Mouse (Mus musculus): ENCODE measurements at regions not wholly inside any gene's neighbourhood (a gene's known extent, or its start where the extent isn't known, plus 50 kb on each side); places are given as distances from the start of the nearest gene placed in this dataset.

DNA sequence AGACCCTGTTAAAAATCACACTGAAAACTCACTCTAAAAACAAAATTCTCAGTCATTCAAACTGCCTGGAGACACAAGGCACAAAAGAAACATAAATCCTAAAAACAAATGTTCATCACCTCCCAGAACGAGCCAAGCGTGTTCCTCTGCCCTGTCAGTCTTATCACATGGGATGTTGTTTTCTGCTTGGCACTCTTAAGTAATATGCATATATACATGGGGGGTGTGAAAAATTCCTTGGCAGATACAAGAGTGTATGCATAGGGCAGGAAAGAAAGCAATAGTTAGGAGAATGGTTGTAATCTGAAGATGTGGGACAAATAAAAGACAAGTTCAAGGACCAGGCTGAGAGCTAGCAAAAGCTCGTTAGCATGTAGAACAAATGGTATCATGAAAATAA lies 179.4 kb downstream of the Qdpr start:
- no peak for DNase-seq (ENCODE audit: low spot score)

DNA sequence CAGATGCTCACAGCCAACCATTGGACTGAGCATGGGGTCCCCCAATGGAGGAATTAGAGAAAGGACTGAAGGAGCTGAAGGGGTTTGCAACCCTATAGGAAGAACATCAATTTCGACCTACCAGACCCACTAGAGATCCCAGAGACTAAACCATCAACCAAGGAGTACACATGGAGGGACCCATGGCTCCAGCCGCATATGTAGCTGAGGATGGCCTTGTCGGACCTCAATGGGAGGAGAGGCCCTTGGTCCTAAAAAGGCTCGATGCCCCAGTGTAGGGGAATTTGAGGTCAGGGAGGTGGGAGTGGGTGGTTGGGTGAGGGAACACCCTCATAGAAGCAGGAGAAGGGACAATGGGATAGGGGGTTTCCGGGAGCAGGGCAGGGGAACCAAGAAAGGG lies 180.6 kb downstream of the Qdpr start:
- no peak for DNase-seq (ENCODE audit: low spot score)

DNA sequence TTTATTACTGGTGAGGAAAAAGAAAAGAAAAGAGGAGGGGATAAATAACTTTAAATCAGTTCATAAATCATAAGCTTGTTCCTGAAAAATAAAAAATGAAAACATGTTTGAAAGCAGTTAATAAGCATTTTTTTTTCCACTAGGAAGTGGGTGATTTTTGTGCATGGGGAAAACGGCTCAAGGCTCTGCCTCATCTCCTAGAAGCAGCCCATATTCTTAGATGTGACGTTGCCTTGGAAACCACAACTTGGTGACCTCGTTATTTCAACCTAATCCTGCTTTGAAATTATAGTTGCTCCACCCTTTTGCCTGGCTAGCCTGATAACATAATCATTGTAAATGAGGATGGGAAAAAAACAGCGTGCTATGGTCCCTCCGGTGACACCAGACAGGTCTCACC lies 183.1 kb downstream of the Qdpr start:
- DNase-seq (ENCODE audit: low spot score): no peak

DNA sequence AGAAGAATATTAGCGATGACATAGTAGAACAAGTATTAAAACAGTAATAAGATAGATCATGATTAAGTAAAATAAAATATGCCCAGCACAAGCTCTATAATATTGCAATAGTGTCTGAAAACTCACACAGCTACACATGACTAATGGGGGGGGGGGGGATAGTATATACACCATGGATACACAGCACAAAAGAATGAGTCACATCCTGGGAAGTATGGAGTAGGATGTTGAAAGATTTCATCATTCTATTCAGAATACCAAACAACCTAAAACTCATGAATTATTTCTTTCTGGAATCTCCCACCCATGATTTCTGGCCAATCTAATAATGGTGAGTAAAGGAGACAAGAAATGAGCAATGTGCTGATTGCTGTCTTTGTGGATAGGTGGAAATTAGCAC lies 191.6 kb downstream of the Qdpr start:
- DNase-seq (ENCODE audit: low spot score): no peak

DNA sequence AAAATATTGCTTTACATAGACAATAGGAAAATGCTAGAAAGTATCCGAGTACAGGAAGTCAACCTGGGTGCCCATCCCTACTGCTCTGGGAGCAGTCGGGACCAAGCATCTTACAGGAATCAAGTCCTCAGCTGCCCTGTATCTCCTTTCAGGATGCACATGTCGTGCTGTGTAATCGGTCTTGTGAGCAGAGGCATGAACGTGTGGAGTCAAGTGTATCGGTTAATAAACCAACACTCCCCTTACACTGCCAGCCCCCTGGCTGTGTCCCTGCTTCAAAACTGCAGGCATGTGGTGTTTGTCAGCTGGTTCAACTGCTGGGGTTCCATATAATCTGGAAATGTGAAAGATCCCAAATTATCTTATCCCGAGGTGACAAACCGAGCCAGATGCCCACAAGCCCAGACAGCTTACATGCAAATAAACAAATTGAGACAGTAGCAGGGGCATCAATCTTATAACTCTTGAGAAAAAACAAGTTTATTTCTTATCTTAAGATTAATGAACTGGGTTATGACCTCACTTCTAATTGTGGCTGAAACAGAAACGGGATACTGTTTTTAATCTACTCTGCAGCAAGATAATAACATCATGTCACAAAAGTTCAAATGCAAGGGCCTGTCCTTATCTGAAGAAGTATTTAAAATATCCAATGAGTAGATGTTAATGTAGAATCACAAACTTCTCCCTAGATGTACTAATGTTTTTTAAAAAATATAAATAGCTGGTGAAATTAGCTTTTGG lies 193.6 kb downstream of the Qdpr start:
- no peak for DNase-seq (ENCODE audit: low spot score)

DNA sequence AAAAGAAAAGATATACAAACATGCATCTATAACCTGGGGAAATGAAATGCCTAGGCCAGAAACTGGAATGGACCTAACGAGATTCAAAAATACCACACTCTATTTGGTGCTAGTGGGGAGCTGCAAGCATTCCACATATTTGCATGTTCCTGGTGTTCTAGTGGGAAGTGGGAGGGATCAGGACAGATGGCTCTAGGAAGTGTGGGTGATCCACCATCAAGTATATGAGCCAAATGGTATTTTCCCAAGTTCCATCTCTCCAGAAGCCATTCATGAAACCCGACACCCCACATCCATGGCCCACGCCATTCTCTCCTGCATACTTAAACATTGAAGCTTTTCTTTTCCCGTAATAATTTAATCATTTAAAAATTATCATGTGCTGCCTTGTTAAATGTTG lies 218.2 kb downstream of the Qdpr start:
- no peak for DNase-seq (ENCODE audit: low spot score)

DNA sequence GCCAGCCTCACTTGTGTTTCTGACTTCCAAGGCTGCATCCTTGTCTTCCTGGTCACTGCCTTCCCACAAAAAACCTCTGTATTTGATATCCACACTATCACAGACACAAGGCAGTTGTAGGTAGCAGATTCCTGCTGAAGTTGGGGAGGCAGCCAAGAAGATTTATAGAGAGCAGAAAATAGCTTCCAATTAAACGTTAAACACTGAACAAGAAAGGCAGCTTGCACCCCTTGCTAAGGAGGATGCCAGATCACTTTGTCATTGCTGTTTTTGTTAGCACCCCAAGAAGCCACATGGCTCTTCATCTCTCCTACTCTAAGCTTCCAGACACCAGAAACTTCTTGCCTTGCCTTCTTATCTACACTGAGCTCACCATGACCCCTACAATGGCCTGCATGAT lies 219.9 kb downstream of the Qdpr start:
- DNase-seq (ENCODE audit: low spot score): no peak

DNA sequence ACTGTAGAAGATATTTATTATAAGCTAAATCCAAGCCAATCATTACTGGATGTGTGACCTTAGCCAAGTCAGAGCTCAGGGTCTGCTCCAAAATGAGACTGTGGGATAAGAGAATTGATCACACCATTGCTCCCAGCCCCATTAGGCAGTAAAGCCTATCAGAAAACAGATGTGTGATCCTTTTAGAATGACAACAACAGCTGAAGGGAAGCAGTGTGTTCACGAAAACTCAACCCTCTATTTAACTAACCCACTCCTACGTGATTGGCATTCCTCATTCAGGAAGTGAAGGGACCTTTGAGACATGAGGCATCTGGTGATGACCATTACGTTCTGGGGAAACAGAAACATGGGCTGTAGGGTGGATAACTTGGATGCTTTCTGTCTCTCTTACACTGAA lies 220.6 kb downstream of the Qdpr start:
- no peak for DNase-seq (ENCODE audit: low spot score)

DNA sequence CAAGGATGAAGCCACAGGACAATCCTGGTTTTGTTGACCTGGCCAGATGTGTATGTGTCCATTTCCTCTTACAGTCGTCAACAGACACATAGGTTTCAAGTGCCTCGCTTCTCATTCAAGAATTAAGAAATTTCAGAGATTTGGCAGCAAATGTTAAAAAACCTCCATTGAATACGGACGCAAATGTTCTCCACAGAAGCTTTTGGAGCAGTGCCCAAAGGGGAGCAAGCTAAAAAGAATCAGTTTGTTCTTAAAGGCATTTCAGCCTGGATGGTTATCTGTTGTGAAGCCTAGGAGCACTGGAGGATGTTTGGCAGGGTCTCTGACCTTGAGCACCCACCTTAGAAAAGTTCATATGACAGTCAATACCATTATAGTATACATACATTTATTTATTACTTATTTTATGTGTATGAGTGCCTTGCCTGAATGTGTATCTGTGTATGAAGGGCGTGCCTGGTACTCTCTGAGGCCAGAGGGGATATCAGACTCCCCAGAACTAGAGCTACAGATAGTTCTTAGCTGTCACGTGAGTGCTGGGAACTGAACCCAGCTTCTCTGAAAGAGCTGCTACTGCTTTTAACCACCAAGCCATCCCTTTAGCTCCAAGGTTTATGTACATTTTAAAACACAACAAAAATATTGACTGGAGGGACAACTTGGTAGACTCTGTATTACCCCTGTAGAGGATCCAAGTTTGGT lies 221.7 kb downstream of the Qdpr start:
- no peak for DNase-seq (ENCODE audit: low spot score)

DNA sequence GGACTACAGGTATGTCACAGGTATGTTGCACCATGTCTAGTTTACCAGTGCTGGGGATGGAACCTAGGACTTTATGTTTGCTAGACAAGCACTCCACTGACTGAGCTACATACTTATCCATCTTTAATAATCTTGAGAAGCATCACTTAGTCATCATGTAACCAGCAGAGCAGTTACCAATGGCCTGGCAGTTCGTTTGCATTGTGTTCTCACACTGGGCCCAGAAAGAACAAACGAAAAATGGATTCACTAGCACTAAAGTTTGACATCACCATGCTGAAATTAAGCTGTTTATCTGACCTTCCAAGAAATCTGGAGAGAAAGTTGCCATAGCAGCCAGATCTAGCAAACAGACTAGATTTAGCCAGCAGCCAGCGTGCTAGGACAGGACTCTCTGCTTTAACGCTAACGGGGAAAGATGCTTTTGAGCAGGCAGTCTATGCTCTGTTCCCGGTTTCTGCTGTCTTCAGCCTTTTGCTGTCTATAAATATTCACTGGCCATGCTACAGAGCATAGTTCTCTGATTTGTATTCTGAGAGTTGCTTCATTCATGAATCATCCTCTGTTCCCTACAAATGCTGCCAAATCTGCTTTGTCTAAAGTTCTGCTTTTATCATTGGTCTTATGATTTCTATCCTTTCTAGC lies 229.6 kb downstream of the Qdpr start:
- DNase-seq (ENCODE audit: low spot score): no peak

DNA sequence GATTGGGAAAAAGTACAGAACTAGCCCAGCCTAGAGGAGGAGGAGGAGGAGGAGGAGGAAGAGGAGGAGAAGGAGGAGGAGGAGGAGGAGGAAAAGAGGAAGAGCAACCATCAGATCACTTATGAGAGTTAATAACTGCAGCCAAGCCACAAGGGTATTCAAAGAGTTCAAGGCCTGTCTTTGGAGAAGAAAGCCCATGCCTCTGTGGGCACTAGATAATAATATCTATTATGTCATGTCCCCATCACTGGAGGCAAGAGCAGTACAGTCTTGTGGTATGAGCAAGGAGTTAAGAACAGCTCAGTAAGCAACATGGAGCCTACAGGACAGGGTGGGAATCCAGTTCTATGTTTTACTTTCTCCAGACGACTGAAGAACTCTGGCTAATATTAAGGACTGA lies 230.5 kb downstream of the Qdpr start:
- DNase-seq (ENCODE audit: low spot score): no peak

DNA sequence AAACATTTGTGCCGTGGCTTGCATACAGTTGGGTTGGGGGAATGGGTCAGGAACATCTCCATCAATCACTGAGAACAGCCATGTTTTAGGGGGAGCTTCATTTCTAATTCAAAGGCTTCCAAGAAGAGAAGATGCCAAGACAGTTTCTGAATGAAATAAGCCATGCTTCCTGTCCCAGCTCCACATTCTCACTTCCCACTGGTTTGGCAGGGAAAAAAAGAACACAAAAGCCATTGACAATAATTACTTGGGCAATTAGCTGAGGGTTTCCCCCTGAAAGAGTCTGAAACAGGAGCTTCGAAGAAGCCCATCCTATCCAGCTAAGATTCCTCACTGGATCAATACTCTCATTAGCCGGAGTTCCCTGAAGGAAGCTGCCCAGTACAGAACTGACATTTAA lies 230.9 kb downstream of the Qdpr start:
- no peak for DNase-seq (ENCODE audit: low spot score)

DNA sequence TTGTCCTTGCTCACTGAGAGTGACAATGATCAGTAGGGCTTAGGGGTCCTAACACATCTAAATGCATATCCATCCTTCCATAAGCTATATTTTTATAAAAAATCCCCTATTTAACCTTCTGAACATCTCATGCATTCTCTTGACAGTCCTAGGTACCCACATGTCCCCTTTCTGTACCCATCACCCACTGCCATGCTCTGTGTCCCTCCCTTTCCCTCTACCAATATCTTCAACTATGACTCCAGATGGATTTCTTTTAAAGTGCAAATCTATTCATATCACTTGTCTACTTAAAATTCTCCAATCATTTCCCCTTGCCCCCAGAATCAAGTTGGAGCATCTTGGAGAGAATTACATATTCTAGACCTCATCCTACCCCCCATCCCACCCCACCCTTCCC lies 235.6 kb downstream of the Qdpr start:
- DNase-seq (ENCODE audit: low spot score): no peak

DNA sequence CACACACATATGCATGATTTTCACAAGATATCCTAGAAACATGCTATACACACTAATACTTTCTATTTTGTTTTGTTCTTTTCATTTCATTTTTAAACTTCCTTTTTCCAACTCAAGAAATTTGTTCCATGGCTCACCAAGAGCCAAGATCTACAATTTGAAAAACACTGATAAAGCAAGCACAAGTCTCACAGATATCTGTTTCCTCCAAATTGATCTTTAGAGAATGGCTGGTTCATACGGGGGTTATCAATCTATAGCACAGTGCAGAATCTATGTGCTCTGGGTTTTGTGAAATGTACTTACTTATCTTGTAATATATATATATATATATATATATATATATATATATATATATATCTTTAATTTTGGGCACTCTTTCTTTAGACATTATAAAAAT lies 251.6 kb downstream of the Qdpr start:
- no peak for DNase-seq (ENCODE audit: low spot score)

DNA sequence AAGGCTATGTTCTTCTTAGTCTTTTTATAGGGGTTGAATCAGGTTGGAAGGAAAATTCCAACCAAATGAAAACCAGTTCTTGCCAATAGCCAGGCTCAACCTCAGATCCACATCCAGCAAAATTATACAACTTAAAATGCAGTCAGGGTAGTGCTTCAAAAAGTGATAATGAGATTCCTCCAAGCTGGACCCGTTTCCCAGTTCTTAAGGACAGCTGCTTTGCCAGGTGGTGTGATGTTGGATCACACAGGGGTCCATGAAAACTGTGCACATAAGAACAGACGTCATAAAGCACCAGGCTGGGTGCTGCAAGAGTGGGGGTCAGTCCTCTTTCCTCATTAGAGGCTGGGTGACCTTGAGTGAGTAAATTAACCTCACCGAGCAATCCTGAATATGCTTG lies 253.9 kb downstream of the Qdpr start:
- DNase-seq (ENCODE audit: low spot score): no peak

DNA sequence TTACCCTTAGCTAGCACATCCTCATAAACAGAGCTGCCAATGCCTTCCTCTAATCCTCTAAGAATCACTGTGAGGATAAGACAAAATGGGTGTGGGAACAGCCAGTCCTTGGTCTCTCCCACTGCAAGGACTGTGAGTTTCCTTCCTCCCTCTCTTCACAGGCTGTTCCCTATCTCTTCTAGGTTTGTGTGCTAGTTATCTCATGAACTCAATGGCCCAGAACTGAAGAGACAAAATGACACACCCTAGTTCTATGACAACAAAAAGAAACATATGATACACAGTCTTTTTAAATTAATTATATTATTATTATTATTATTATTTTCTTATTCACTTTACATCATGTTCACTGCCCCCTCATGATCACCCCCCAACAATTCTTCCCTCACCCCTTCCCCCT lies 257.7 kb downstream of the Qdpr start:
- no peak for DNase-seq (ENCODE audit: low spot score)

DNA sequence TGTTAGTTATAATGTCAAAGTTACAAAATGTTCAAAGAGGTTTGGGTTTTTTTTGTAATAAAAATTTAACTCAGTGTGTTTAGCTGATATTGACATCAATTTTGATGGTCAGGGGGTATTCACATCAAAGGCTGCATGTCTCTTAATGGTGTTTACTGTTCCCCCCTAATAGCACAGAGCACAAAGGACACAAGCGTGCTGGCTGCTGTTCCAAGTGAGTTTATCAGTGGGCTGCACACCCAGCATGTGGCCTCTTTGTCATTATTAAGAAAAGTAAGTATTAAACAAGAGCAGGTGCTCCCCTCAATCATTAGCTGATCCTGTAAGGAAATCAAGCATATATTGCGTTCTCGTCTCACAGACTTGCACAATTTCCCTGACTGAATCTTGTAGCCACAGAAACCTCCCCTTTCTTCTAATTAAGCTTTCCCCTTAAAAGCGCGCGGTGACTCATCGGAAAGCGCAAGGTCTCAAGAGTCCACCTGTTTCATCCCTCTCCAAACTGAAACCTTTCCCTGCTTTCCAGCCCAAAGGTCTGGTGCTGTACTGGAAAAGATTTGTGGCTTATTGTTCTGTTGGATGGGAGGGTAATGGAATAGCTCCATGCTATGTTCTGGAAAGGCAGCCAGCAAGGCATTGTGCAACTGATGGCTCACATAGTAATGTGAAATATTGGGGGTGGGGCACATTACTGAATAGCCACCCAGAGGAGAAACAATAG lies 276.8 kb downstream of the Qdpr start:
- DNase-seq (ENCODE audit: low spot score): no peak

DNA sequence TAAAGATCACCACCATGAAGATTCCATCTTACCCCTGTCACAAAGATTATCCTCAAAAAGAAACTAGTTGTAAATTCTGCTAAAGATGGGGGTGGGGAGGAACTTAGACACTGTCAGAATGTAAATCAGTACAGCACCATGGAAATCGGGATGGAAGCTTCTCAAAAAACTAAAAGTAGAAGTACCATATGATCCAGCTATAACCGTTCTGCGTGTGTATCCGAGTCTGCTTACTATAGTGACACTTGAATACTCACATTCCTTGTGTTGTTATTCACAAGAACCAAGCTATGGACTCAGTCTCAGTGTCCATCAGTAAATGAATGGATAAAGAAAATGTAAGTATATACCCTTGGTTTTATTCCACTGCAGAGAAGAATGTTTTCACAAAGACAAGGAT lies 290.8 kb downstream of the Qdpr start:
- no peak for DNase-seq (ENCODE audit: low spot score)

DNA sequence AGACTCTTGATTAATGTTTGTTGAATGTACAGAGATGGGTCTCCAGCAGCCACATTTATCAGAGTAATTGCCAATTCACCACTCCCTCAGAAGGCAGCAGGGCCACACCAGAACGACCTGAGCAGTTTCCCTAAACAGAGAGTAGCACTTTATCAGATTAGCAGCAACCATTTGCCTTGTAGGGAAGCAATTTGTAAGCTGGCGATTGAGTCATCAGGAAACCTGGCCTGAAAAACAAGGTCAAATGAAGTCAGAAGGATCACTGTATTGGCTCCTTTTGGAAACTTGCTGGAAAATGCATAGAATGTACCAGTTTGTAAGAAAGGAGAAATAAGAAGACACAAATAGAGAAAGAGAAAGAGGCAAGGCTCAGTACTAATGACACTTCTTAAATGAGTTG lies 295.1 kb downstream of the Qdpr start:
- no peak for DNase-seq (ENCODE audit: low spot score)

DNA sequence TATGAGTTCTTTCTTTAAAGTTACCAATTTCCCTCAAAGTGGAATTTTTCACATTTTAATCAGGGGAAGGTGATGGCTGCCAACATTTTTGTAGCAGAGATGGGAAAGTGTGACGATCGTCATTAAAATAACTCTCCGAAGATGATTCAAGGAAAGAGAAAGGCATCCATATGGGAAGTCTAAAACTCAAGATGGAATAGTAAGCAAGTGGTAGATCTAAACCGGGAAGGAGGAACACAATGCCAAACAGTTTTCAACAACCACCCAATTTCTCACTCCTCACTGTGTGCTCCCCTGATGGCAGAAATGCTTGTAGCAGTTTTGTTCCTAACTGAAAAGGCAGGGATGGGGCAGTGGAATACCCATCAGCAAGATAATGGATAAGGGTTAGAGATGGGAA lies 305.9 kb downstream of the Qdpr start:
- DNase-seq (ENCODE audit: low spot score): no peak

DNA sequence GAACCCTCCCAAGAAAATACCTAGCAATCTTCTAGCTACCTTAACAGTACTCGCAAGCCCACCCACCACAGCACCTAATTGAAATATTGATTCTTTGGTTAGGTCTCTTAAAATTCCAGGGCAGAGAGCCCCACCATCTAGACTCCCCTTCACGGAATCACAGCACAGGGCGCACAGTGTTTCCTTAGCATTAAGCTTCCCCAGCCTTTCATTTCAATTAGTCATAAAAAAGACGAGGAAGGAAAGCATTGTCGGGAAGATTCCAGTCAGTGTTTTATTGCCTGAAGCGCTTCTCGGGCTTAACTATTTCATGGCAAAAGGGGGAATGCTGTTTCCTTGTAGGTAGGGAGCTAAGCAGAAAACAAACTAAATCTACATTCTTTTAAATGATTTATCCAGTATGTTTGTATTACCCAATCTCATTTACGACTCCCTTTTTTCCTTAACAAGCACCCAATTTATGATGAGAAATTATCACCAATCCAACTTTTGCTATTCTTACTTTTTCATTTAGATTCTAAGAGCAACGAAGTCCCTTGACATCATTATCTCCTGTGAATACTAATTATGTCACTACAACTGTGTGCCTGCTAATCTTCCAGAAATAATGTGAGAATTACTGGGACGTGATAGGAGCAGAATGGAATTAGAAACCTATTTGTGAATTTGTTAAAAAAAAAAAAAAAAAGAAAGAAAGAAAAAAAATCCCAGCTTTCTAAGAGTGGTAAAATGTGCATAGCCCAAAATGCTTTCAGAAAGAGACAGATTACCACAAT lies 312.6 kb downstream of the Qdpr start:
- no peak for DNase-seq (ENCODE audit: low spot score)
